Mouse (Mus musculus) erythroblast, embryonic 14.5 days (primary cell): Measurements from ENCODE around the gene Col6a5.

Source experiments
- GATA1 ChIP-seq: IDR thresholded peaks from 2 replicates; pipeline ENCODE4 v1.6.1; 2012; ENCODE audit warnings: low read length, inconsistent platforms, mixed read lengths
- TAL1 ChIP-seq: IDR thresholded peaks from 3 replicates; pipeline ENCODE4 v1.6.1; 2012; ENCODE audit warnings: low read length, inconsistent platforms, mixed read lengths

- no peak for TF ChIP-seq GATA1
- TF ChIP-seq TAL1 = no peak
Measured at GRCm38 (mm10) chr9:105878365-105879108, 81.9 kb downstream of the Col6a5 start.
